9 mouse cellular contexts compared by ENCODE assay signal in the genomic region with DNA sequence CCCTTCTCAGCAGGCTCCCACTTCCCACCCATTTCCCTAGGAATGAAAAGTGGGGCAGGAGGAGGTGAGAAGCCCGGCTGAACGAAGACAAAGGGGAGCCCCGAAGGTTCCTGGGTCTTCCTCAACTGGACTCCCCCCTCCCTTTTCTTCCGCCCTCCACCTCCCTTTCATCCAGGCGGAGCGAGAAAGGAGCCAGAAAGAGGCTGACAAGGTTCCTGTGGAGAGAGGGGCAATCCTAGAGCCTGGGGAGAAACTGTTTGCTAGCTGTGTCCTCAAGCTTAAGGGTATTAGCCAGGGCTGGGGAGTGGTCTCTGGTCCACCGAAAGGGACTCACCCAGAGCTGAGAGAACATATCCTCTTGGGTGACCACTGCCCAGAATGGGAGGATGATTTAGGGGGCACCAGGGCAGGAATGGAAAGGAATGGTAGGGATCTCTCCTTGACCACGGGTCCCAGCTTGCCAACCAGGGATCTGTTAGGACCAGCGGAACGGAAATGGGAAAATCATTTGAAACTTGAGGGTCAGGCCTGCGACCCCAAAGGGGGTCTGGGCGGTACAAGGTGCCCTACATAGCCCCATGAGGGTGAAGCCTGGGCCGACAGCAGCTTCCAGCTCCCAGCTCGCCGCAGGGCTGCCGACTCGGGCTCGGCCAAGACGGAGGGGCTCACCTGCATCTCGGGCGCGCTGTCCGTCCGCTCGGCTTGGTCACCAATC.
DNase-seq lines count a peak whose midpoint lies in the region; ATAC-seq and TF ChIP-seq lines count a peak whose summit lies in the region.
"Had no signal": no experiment of that assay in that cellular context is flagged by ENCODE, and none has a peak within 500 bp of the region (broad histone marks: within the 10 kb centered on the region; RNA-seq: fewer than 3 reads in every experiment).

No protein-coding gene starts in this region.

- peak overlapping the region; percentile 63 for H3K4me3 ChIP-seq in heart, postnatal 0 days (ENCODE audit: low read depth, low read length)
- H3K4me3 ChIP-seq: erythroblast, embryonic 14.5 days had no signal

- TF ChIP-seq EP300 in heart, postnatal 0 days (IDR thresholded peaks at IDR 0.05; ENCODE audit: low read depth) = no peak

- no peak for ATAC-seq in heart, postnatal 0 days (ENCODE audit: insufficient read depth, low read depth)

- H3K9me3 ChIP-seq in heart, postnatal 0 days (replicated peaks; ENCODE audit: control insufficient read depth, low read length) = no peaks in the 10 kb centered on the region

- no peaks in the 10 kb centered on the region for H3K36me3 ChIP-seq in heart, postnatal 0 days (replicated peaks; ENCODE audit: control insufficient read depth, insufficient read depth, low read length)

- H3K27ac ChIP-seq in heart, postnatal 0 days (ENCODE audit: low read depth) = no peak overlapping the region

- TF ChIP-seq CTCF in heart, postnatal 0 days (IDR thresholded peaks at IDR 0.05; ENCODE audit: low read depth) = no peak

- DNase-seq in heart, adult 11 months = peak; percentile 93
- no peak for DNase-seq in heart, adult 18-20 months
- peak; percentile 56 for DNase-seq in cerebellum, adult 8-10 months
- no peak for DNase-seq in heart, postnatal 0 days (ENCODE audit: low spot score)
- peak; percentile 22 for DNase-seq in mesoderm, embryonic 11.5 days (ENCODE audit: low read depth, low spot score)
- no peak for DNase-seq in urinary bladder, postnatal 4 days (ENCODE audit: low spot score in 2 of 2)
- no peak for DNase-seq in layer of hippocampus, adult 8-10 months (ENCODE audit: low spot score in 2 of 2)
- DNase-seq in ovary, postnatal 36 days (ENCODE audit: low spot score) = no peak

- WGBS in heart, postnatal 0 days = 3% methylated on average over 25 of the region's 25 CpGs

- H3K9ac ChIP-seq in heart, postnatal 0 days (replicated peaks; ENCODE audit: low read depth, low read length) = peak overlapping the region; percentile 30

- peaks cover 63% of the 10 kb centered on the region for H3K27me3 ChIP-seq in heart, postnatal 0 days (ENCODE audit: control insufficient read depth, insufficient read depth, low read length)

- H3K4me1 ChIP-seq in heart, postnatal 0 days (ENCODE audit: control insufficient read depth, insufficient read depth) = 0 out of 2 replicates have a peak, but pooled peaks cover 6% of the 10 kb centered on the region

- H3K4me2 ChIP-seq in heart, postnatal 0 days (ENCODE audit: low read depth, low read length) = peak overlapping the region; percentile 98

Comparison
In these comparisons a context has a peak if more than half of its experiments do, and no peak if none do; other contexts are left out.
1. DNase-seq: peak in heart, adult 11 months (single experiment), cerebellum, adult 8-10 months (single experiment) and mesoderm, embryonic 11.5 days (single experiment); none in heart, adult 18-20 months (0 of 2), heart, postnatal 0 days (single experiment), urinary bladder, postnatal 4 days (0 of 2), layer of hippocampus, adult 8-10 months (0 of 2) and ovary, postnatal 36 days (single experiment).